15 mouse cellular contexts compared by ENCODE assay signal in genomic region chr1:178635470-178635869, GRCm38 (mm10).
"Had no signal": no experiment of that assay in that cellular context is flagged by ENCODE, and none has a peak within 500 bp of the region (broad histone marks: within the 10 kb centered on the region; RNA-seq: fewer than 3 reads in every experiment).

No protein-coding gene starts in this region.

- H3K9ac ChIP-seq: limb, embryonic 15.5 days; liver, embryonic 12.5 days; lung, embryonic 14.5 days; neural tube, embryonic 12.5 days had no signal

- ATAC-seq: intestine, embryonic 15.5 days; liver, embryonic 12.5 days had no signal

- H3K27ac ChIP-seq: intestine, embryonic 15.5 days; limb, embryonic 15.5 days; liver, embryonic 12.5 days; macrophage; neural tube, embryonic 12.5 days had no signal

- H3K4me2 ChIP-seq: intestine, embryonic 15.5 days; liver, embryonic 12.5 days; lung, embryonic 14.5 days; neural tube, embryonic 12.5 days had no signal

- DNase-seq: kidney, adult 2 months; kidney, postnatal 25 days; layer of hippocampus, adult 9-11 months; layer of hippocampus, postnatal 36 days; lung, embryonic 14.5 days; lung, postnatal 10 days; spleen, adult 18-20 months; thymus, adult 18-20 months; thymus, postnatal 14 days had no signal

- H3K9me3 ChIP-seq: intestine, embryonic 15.5 days; limb, embryonic 15.5 days; liver, embryonic 12.5 days; neural tube, embryonic 12.5 days had no signal

- H3K4me3 ChIP-seq: intestine, embryonic 15.5 days; limb, embryonic 15.5 days; liver, embryonic 12.5 days; myocyte; neural tube, embryonic 12.5 days had no signal

- H3K36me3 ChIP-seq: intestine, embryonic 15.5 days; limb, embryonic 15.5 days; liver, embryonic 12.5 days; neural tube, embryonic 12.5 days had no signal

- H3K27me3 ChIP-seq: intestine, embryonic 15.5 days; limb, embryonic 15.5 days; neural tube, embryonic 12.5 days had no signal
